11 mouse cellular contexts compared by ENCODE assay signal in the genomic region with DNA sequence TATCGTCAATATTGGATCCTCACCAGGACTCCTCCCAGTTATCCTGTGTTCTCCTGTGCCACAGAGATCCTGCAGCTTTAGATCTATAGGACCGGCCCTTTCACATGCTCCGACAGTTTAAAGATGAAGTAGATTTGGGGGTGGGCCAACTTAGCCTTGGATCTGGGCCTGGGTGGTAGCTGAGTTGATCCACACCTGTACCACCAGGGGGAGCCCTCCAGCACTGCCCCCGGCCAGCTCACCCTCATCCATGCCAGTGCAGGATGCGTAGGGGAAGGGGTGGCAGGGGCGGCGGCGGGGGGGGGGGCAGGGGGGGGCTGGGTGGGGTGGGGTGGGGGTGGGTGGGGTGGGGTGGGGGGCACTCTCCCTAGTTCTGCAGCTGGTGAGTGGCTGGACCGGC. TPM values are rescaled to one million over a fixed set of nuclear protein-coding genes. Genes with fewer than 3 reads are reported as not detected.
DNase-seq lines count a peak whose midpoint lies in the region; TF ChIP-seq lines count a peak whose summit lies in the region.
"Had no signal": no experiment of that assay in that cellular context is flagged by ENCODE, and none has a peak within 500 bp of the region (broad histone marks: within the 10 kb centered on the region; RNA-seq: fewer than 3 reads in every experiment).

No protein-coding gene starts in this region.

- H3K27ac ChIP-seq in left cerebral cortex, adult 2 months: no peak overlapping the region
- H3K27ac ChIP-seq: heart, embryonic 13.5 days; macrophage had no signal

- intact Hi-C loops in left cerebral cortex, adult 2 months (cut with DNase I): no loop called here
- intact Hi-C loops in left cerebral cortex, postnatal 14 days (cut with DNase I): no loop called here

- peak; percentile 11 to 50 for DNase-seq in adrenal gland, postnatal 36 days
- no peak for DNase-seq in adrenal gland, postnatal 4 days (ENCODE audit: low spot score in 2 of 2)
- DNase-seq in left cerebral cortex, adult 2 months (ENCODE audit: extremely low spot score in 1 of 2, low spot score in 2 of 2): no peak
- no peak for DNase-seq in left cerebral cortex, postnatal 14 days (ENCODE audit: low spot score in 2 of 2)
- DNase-seq in kidney, postnatal 4 days: peak; percentile 20 to 27
- DNase-seq in thymus, postnatal 0 days (ENCODE audit: low spot score): peak; percentile 36
- no peak for DNase-seq in ovary, postnatal 36 days (ENCODE audit: low spot score)
- no peak for DNase-seq in retina, postnatal 1 day
- DNase-seq: adrenal gland, postnatal 10 days had no signal

- H3K4me3 ChIP-seq in left cerebral cortex, adult 2 months: no peak overlapping the region
- H3K4me3 ChIP-seq: heart, embryonic 13.5 days had no signal

- TF ChIP-seq CTCF in left cerebral cortex, adult 2 months (IDR thresholded peaks at IDR 0.05): peak; percentile 32

RNA-seq across cellular contexts. Expression of a gene that starts 38.7 kb away (rescaled TPM):
- 10 to 100 TPM; 48.9 to 83.1 TPM for total RNA-seq in adrenal gland, postnatal 36 days (2021)
- total RNA-seq in adrenal gland, postnatal 4 days (2021): 10 to 100 TPM; 27.2 to 29.3 TPM
- 10 to 100 TPM; 17.7 to 28.2 TPM for total RNA-seq in left cerebral cortex, adult 2 months (2021)
- total RNA-seq in left cerebral cortex, postnatal 14 days (2021): 10 to 100 TPM; 12.2 to 13.8 TPM
- polyA plus RNA-seq in thymus, postnatal 0 days (2015; fragmentation: Nextera tagmentation; extraction: Ambion mirVana): 6.6 and 8.8 TPM in 2 replicates

Comparison
In these comparisons a context has a peak if more than half of its experiments do, and no peak if none do; other contexts are left out.
1. DNase-seq: peak in adrenal gland, postnatal 36 days (2 of 2), kidney, postnatal 4 days (2 of 2) and thymus, postnatal 0 days (single experiment); none in adrenal gland, postnatal 4 days (0 of 2), left cerebral cortex, adult 2 months (0 of 2), left cerebral cortex, postnatal 14 days (0 of 2), ovary, postnatal 36 days (single experiment) and retina, postnatal 1 day (single experiment).